Mouse (Mus musculus): ENCODE measurements around the gene Ndel1.

Ndel1 gene

GRCm38 (mm10) chr11:68900519-68901350, 29.1 kb upstream of the Ndel1 start:
- POLR2A ChIA-PET = interaction anchor here in 2 of 4 experiments (0.8 to 1.8 kb wide), 6 partner anchors 23 to 571 kb away, joined by 3 to 10 read pairs (median 3); partner anchors contain the start of gene Myh10 (in 1 of the 2)

DNA sequence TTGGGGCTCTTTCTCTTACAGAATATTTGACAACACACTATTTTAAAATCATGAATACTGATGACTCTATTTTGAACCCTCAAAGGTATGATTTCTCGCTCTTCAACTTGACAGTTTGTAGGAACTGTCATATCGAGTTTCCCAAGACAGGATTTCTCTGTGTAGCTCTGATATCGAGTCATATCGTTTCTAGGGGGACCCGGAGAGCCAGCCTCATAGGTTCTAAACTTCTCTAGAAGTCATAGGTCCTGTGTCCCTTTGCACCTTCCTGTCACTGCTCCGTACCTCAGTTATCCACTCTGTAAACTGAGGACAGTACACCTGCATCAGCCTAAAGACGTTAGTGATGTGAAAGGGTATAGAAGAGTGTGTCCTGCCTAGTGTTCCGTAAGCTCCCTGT, 28.2 kb upstream of the Ndel1 start:
- POLR2A ChIA-PET = interaction anchor here in 2 of 4 experiments (1.0 to 2.5 kb wide), 7 partner anchors 11 to 221 kb away, joined by 3 to 10 read pairs (median 4); partner anchors contain the start of genes Arhgef15 (in 1 of the 2) and Rnf222 (in 1 of the 2)
- CTCF ChIA-PET = interaction anchor here in 1 of 4 experiments (1.6 kb wide), 1 partner anchor 136 kb away, joined by 6 read pairs; no protein-coding TSS in a partner anchor

More at GRCm38 (mm10) chr11:68900519-68901350, 29.1 kb upstream of the Ndel1 start:
- CTCF ChIA-PET = no interaction called here

DNA sequence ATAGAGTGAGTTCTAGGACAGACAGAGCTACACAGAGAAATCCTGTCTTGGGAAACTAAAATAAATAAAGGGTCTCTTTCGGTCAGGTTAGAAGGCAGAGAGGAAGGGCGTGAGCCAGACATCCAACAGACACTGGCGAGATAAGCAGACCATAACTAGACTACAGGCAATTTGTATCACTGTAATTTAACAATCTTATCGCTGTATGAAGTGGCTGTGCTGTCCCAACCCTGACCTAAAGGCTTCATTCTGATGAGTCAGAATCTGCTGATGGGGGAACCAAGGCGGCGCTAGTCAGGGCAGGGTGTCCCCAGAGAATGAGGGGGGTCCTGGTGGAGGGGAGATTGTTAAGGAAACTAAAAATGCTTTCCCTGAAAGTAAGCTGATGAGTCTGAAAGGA, 27.1 kb upstream of the Ndel1 start:
- ChIA-PET POLR2A (interaction anchor here in 3 of 4 experiments (0.6 to 2.5 kb wide), 33 partner anchors 9 to 222 kb away, joined by 3 to 10 read pairs (median 3); partner anchors contain the start of genes Arhgef15 (in 1 of the 3), Rnf222 (in 1 of the 3) and Slc25a35 (in 1 of the 3)), CTCF (interaction anchor here (0.6 to 2.1 kb wide), 30 partner anchors 10 to 522 kb away, joined by 3 to 16 read pairs (median 4); partner anchors contain the start of genes 9130213A22Rik (in 1 of the 4), Arhgef15 (in 1 of the 4), Ccdc42 (in 1 of the 4) and Ndel1 (in 1 of the 4))

- ChIA-PET CTCF (interaction anchor here (0.6 to 2.1 kb wide), 22 partner anchors 9 to 490 kb away, joined by 3 to 16 read pairs (median 6); partner anchors contain the start of genes 9130213A22Rik (in 1 of the 4) and Slc25a35 (in 1 of the 4)), POLR2A (interaction anchor here in 3 of 4 experiments (0.7 to 2.5 kb wide), 21 partner anchors 9 to 214 kb away, joined by 3 to 9 read pairs (median 4); partner anchors contain the start of genes Arhgef15 (in 1 of the 3) and Rnf222 (in 1 of the 3))
Observed at GRCm38 (mm10) chr11:68897838-68898237, 26.2 kb upstream of the Ndel1 start.

DNA sequence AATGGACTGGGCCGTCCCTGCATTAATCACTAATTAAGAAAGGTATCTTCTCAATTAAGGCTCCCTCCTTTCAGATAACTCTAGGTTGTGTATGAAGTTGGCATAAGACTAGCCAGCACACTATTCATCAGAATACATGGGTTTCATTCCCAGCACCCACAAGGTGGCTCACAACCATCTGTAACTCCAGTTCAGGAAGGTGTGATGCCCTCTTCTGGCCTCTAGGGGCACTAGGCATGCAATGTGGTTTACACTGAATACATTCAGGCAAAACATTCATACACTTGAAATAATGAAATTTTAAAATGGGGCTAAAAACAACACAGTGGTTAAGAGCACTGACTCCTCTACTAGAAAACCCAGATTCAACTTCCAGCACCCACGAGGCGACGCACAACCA, 25.5 kb upstream of the Ndel1 start:
- CTCF ChIA-PET = no interaction called here
- POLR2A ChIA-PET = no interaction called here

GRCm38 (mm10) chr11:68896247-68896646, 24.6 kb upstream of the Ndel1 start:
- CTCF ChIA-PET = interaction anchor here in 2 of 4 experiments (0.6 to 1.2 kb wide), 4 partner anchors 13 to 171 kb away, joined by 3 to 7 read pairs (median 3); no protein-coding TSS in a partner anchor

DNA sequence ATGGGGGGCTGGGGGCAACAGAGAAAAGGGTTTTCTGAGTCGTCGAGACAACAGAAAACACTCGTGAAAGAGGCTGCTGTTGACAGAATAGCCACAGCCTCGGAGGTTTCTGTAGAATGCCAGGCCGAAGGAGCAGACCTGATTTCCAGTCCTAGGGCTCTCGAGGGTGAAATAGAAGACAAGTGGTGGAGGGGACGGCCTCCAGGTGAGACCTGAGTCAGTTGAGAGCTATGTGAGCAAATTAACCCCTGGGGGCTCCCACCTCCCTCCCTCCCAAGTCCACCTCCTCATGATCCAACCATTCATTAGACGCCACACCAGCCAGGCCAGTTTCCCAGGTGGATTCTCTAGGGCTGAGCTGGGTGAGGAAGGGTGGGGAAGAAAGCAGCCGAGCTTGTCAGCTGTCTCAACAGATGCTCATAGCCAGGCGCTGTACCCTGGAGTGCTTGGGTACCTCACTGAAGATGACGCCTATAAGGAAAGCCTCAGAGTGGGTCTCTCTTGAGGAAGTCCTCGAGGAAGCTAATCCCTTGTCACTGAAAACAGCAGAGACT, 22.3 kb upstream of the Ndel1 start:
- POLR2A ChIA-PET = interaction anchor here (0.8 to 8.4 kb wide), 10 partner anchors 9 to 119 kb away, joined by 3 to 75 read pairs (median 4); no protein-coding TSS in a partner anchor
- CTCF ChIA-PET = interaction anchor here in 1 of 4 experiments (0.8 kb wide), 1 partner anchor 89 kb away, joined by 3 read pairs; no protein-coding TSS in a partner anchor

More at GRCm38 (mm10) chr11:68896247-68896646, 24.6 kb upstream of the Ndel1 start:
- POLR2A ChIA-PET = interaction anchor here in 1 of 4 experiments (1.5 kb wide), 1 partner anchor 8 kb away, joined by 4 read pairs; no protein-coding TSS in a partner anchor

DNA sequence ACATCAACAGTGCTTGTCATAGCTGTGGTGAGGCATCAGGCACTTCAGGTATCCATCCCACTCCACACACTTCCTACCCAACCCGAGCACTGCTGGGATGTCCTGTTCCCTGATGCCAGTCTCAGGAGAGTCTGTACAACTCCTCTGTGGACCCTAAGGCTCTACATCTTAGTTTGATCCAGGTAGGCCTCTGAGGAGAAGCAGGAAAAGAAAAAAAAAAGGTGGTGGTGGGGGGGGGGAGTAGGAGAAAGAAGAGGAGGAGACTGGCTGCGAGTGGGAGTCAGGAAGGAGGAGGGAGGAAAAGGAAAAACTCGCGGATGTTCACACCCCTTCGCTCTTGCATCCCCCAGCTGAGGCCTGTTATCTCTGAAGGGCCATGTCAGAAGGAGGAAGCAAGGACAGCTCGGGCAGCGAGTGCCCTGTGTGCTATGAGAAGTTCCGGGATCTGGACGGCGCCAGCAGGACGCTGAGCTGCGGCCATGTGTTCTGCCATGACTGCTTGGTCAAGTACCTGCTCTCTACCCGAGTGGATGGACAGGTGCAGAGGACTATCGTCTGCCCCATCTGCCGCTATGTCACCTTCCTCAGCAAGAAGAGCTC, 20.7 kb upstream of the Ndel1 start:
- CTCF ChIA-PET = interaction anchor here in 3 of 4 experiments (0.5 to 2.0 kb wide), 7 partner anchors 13 to 361 kb away, joined by 3 to 9 read pairs (median 3); partner anchors contain the start of gene Slc25a35 (in 1 of the 3)

GRCm38 (mm10) chr11:68891823-68892222, 20.2 kb upstream of the Ndel1 start:
- CTCF ChIA-PET = interaction anchor here in 2 of 4 experiments (0.5 to 2.0 kb wide), 4 partner anchors 13 to 76 kb away, joined by 3 to 9 read pairs (median 3); partner anchors contain the start of gene Slc25a35 (in 1 of the 2)
- POLR2A ChIA-PET = interaction anchor here (0.7 to 8.4 kb wide), 16 partner anchors 8 to 200 kb away, joined by 3 to 75 read pairs (median 4); partner anchors contain the start of genes Myh10 (in 1 of the 4) and Ndel1 (in 1 of the 4)

More for the DNA sequence above, 20.7 kb upstream of the Ndel1 start:
- POLR2A ChIA-PET = interaction anchor here (0.7 to 8.4 kb wide), 17 partner anchors 8 to 201 kb away, joined by 3 to 75 read pairs (median 4); partner anchors contain the start of genes Myh10 (in 1 of the 4) and Ndel1 (in 1 of the 4)

GRCm38 (mm10) chr11:68890625-68891024, 19.0 kb upstream of the Ndel1 start:
- CTCF ChIA-PET = no interaction called here
- POLR2A ChIA-PET = interaction anchor here in 3 of 4 experiments (1.1 to 8.4 kb wide), 6 partner anchors 13 to 19 kb away, joined by 3 to 75 read pairs (median 5); partner anchors contain the start of gene Ndel1 (in 1 of the 3)

- CTCF ChIA-PET = interaction anchor here in 3 of 4 experiments (0.6 to 1.6 kb wide), 6 partner anchors 10 to 115 kb away, joined by 3 to 6 read pairs (median 4); no protein-coding TSS in a partner anchor
- POLR2A ChIA-PET = interaction anchor here in 2 of 4 experiments (0.6 to 8.4 kb wide), 4 partner anchors 9 to 36 kb away, joined by 3 to 75 read pairs (median 6); no protein-coding TSS in a partner anchor
Observed at GRCm38 (mm10) chr11:68888653-68889052, 17.0 kb upstream of the Ndel1 start.

GRCm38 (mm10) chr11:68888253-68888652, 16.6 kb upstream of the Ndel1 start, which contains the start of gene Rnf222:
Gene Rnf222, plus strand, starts transcription at chr11:68888553.
- POLR2A ChIA-PET = interaction anchor here in 2 of 4 experiments (0.6 to 8.4 kb wide), 7 partner anchors 9 to 185 kb away, joined by 3 to 75 read pairs (median 4); partner anchors contain the start of gene Ndel1 (in 1 of the 2)
- CTCF ChIA-PET = interaction anchor here in 3 of 4 experiments (0.5 to 1.6 kb wide), 4 partner anchors 13 to 530 kb away, joined by 4 to 6 read pairs (median 4); no protein-coding TSS in a partner anchor

DNA sequence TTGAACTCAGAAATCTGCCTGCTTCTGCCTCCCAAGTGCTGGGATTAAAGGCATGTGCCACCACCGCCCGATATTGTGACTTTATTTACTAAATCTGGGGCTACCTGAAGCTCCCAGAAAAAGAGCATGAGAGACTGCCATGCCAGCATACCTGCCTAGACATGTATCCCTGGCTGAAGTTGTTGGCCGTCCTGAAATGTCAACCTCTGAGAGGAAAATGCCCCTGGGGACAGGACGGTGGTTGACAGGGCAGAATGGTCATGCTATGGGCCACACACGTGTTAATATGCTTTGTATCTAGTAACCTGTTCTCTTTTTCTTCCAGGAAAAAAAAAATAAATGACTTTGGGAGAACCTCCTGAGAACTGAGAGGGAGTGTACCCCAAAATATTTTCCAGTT, 14.4 kb upstream of the Ndel1 start:
- POLR2A ChIA-PET = interaction anchor here in 2 of 4 experiments (1.0 to 2.1 kb wide), 5 partner anchors 11 to 32 kb away, joined by 3 to 9 read pairs (median 3); no protein-coding TSS in a partner anchor

DNA sequence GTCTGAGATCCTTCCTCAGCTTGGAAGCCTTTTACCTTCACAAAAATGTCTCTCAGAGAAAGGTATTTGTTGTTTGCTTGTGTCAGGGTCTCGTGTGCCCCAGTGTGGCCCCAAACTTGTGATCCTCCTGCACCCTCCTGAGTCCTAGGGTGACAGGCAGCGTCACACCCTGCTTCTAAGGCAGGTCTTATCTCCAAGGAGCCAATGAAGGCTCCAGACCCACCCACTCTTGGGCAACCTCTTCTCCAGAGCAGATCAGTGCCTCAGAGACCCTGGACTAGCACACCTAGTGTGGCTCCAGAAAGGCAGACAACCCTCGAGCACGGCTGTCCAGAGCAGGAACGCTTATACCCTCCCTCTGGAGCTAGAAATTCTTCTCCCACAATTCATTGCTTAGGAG, 12.7 kb upstream of the Ndel1 start:
- CTCF ChIA-PET = interaction anchor here in 1 of 4 experiments (1.1 kb wide), 1 partner anchor 14 kb away, joined by 5 read pairs; no protein-coding TSS in a partner anchor
- POLR2A ChIA-PET = interaction anchor here in 2 of 4 experiments (0.6 to 3.6 kb wide), 7 partner anchors 8 to 103 kb away, joined by 3 to 18 read pairs (median 5); partner anchors contain the start of gene Ndel1 (in 1 of the 2)

More for the DNA sequence above, 14.4 kb upstream of the Ndel1 start:
- CTCF ChIA-PET = interaction anchor here in 3 of 4 experiments (0.6 to 2.1 kb wide), 3 partner anchors 11 to 228 kb away, joined by 3 to 8 read pairs (median 3); no protein-coding TSS in a partner anchor

DNA sequence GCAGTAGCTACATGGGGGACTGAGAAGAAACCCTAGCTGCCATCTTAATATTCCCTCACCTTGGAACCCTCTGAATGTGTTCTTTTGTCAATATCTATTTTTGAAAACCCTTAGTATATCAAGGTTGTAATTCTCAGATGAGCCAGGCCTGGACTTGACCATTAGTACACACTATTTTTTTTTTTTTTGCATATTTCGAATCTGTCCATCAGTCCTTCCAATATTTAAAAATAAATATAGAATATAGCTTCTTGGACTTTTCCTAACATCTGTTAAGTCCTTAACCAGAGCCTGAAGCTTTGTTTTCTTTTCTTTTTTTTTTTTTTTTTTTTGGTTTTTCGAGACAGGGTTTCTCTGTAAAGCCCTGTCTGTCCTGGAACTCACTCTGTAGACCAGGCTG, 12.2 kb upstream of the Ndel1 start:
- ChIA-PET POLR2A (interaction anchor here (0.6 to 3.6 kb wide), 15 partner anchors 9 to 213 kb away, joined by 3 to 18 read pairs (median 4); partner anchors contain the start of gene Ndel1 (in 2 of the 4)), CTCF (interaction anchor here in 3 of 4 experiments (0.6 to 1.2 kb wide), 5 partner anchors 9 to 339 kb away, joined by 4 to 7 read pairs (median 5); no protein-coding TSS in a partner anchor)

DNA sequence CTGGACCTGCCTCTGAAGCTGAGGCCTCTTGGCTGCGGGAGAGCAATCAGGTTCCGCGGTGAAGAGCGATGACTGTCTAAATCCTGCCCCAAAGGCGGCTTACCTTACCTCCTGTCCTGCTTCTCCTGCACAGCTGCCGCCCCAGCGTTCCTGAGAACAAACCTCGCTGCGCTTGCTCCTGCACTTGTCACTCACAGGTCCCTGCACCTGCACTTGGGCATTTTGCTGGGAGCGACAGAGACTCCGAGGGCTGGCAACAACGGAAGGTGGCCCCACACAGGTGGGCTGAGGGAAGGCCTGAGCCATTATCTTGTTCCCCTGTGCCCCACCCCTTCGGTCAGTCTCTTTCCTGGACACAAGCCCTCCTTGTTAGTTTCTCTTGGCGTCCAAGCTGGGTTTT, 10.4 kb upstream of the Ndel1 start:
- ChIA-PET POLR2A (interaction anchor here in 3 of 4 experiments (0.6 to 3.6 kb wide), 13 partner anchors 10 to 664 kb away, joined by 3 to 18 read pairs (median 5); partner anchors contain the start of genes Arhgef15 (in 1 of the 3) and Ndel1 (in 1 of the 3)), CTCF (interaction anchor here in 2 of 4 experiments (0.8 to 1.0 kb wide), 2 partner anchors 9 to 397 kb away, joined by 4 read pairs; no protein-coding TSS in a partner anchor)
